ENCODE assay signal across 9 mouse cellular contexts in genomic region chr5:134507307-134507706, GRCm38 (mm10). TPM values are rescaled to one million over a fixed set of nuclear protein-coding genes. Genes with fewer than 3 reads are reported as not detected.
A peak's percentile ranks its signal among the peaks of the same experiment; 100 is the strongest.
DNase-seq lines count a peak whose midpoint lies in the region; ATAC-seq and TF ChIP-seq lines count a peak whose summit lies in the region.
"Had no signal": no experiment of that assay in that cellular context is flagged by ENCODE, and none has a peak within 500 bp of the region (broad histone marks: within the 10 kb centered on the region; RNA-seq: fewer than 3 reads in every experiment).

No protein-coding gene starts in this region.

- peaks cover 78% of the 10 kb centered on the region for H3K36me3 ChIP-seq in hindbrain, embryonic 14.5 days (replicated peaks; ENCODE audit: control insufficient read depth, insufficient read depth)
- peaks cover 81% of the 10 kb centered on the region for H3K36me3 ChIP-seq in hindbrain, embryonic 12.5 days
- peaks cover 74% of the 10 kb centered on the region for H3K36me3 ChIP-seq in forebrain, embryonic 12.5 days (replicated peaks)
- peaks cover 41% of the 10 kb centered on the region for H3K36me3 ChIP-seq in hindbrain, embryonic 15.5 days
- H3K36me3 ChIP-seq in midbrain, postnatal 0 days (ENCODE audit: insufficient read depth, low read length), result peaks cover 59% of the 10 kb centered on the region

- H3K4me3 ChIP-seq in hindbrain, embryonic 14.5 days (replicated peaks; ENCODE audit: low read length), result no peak overlapping the region
- no peak overlapping the region for H3K4me3 ChIP-seq in hindbrain, embryonic 12.5 days
- no peak overlapping the region for H3K4me3 ChIP-seq in forebrain, embryonic 12.5 days (replicated peaks)
- H3K4me3 ChIP-seq in hindbrain, embryonic 15.5 days, result no peak overlapping the region
- H3K4me3 ChIP-seq in midbrain, postnatal 0 days (ENCODE audit: low read depth, low read length), result no peak overlapping the region

- WGBS in hindbrain, embryonic 14.5 days, result 25% methylated on average over 10 of the region's 10 CpGs
- WGBS in hindbrain, embryonic 12.5 days, result 24% methylated on average over 10 of the region's 10 CpGs
- WGBS in forebrain, embryonic 12.5 days, result 27% methylated on average over 10 of the region's 10 CpGs
- 20% methylated on average over 10 of the region's 10 CpGs for WGBS in hindbrain, embryonic 15.5 days
- 22% methylated on average over 10 of the region's 10 CpGs for WGBS in midbrain, postnatal 0 days

- H3K9me3 ChIP-seq in hindbrain, embryonic 14.5 days (ENCODE audit: control insufficient read depth, low read length), result no peaks in the 10 kb centered on the region
- H3K9me3 ChIP-seq in hindbrain, embryonic 12.5 days (replicated peaks), result no peaks in the 10 kb centered on the region
- H3K9me3 ChIP-seq in forebrain, embryonic 12.5 days, result no peaks in the 10 kb centered on the region
- no peaks in the 10 kb centered on the region for H3K9me3 ChIP-seq in hindbrain, embryonic 15.5 days
- no peaks in the 10 kb centered on the region for H3K9me3 ChIP-seq in midbrain, postnatal 0 days (ENCODE audit: low read length)

- H3K27ac ChIP-seq in hindbrain, embryonic 14.5 days, result no peak overlapping the region
- no peak overlapping the region for H3K27ac ChIP-seq in hindbrain, embryonic 12.5 days
- H3K27ac ChIP-seq in forebrain, embryonic 12.5 days, result 0 out of 2 replicates have a peak overlapping the region, but pooled peaks have one; percentile 21
- 0 out of 2 replicates have a peak overlapping the region, but pooled peaks have one; percentile 16 for H3K27ac ChIP-seq in hindbrain, embryonic 15.5 days (replicated peaks)
- no peak overlapping the region for H3K27ac ChIP-seq in midbrain, postnatal 0 days (ENCODE audit: low read depth, low read length)
- H3K27ac ChIP-seq: macrophage had no signal

- DNase-seq in hindbrain, embryonic 14.5 days (ENCODE audit: low spot score), result peak; percentile 55
- DNase-seq in c-Kit-positive CD71-positive TER-119-negative erythroid progenitor cells, embryonic 14.5 days (ENCODE audit: low read depth), result peak; percentile 46
- DNase-seq in left cerebral cortex, postnatal 14 days (ENCODE audit: low spot score in 2 of 2), result peak; percentile 79 to 90
- peak; percentile 75 for DNase-seq in midbrain, postnatal 0 days (ENCODE audit: low spot score)
- peak; percentile 55 to 81 for DNase-seq in spleen, postnatal 10 days (ENCODE audit: low spot score in 2 of 2)

- no peak overlapping the region for H3K4me2 ChIP-seq in hindbrain, embryonic 14.5 days (replicated peaks)
- H3K4me2 ChIP-seq in hindbrain, embryonic 12.5 days (replicated peaks), result no peak overlapping the region
- no peak overlapping the region for H3K4me2 ChIP-seq in forebrain, embryonic 12.5 days
- no peak overlapping the region for H3K4me2 ChIP-seq in hindbrain, embryonic 15.5 days
- no peak overlapping the region for H3K4me2 ChIP-seq in midbrain, postnatal 0 days (ENCODE audit: low read depth, low read length, poor library complexity, severe bottlenecking)

- no peak overlapping the region for H3K9ac ChIP-seq in hindbrain, embryonic 14.5 days
- H3K9ac ChIP-seq in hindbrain, embryonic 12.5 days, result no peak overlapping the region
- H3K9ac ChIP-seq in forebrain, embryonic 12.5 days, result no peak overlapping the region
- no peak overlapping the region for H3K9ac ChIP-seq in hindbrain, embryonic 15.5 days
- H3K9ac ChIP-seq in midbrain, postnatal 0 days (replicated peaks; ENCODE audit: low read length, poor library complexity, severe bottlenecking), result no peak overlapping the region

- peaks cover 4% of the 10 kb centered on the region; the same call in 1 of the 2 replicates for H3K4me1 ChIP-seq in hindbrain, embryonic 14.5 days (replicated peaks; ENCODE audit: control insufficient read depth, insufficient read depth, low read length)
- peaks cover 11% of the 10 kb centered on the region for H3K4me1 ChIP-seq in hindbrain, embryonic 12.5 days
- H3K4me1 ChIP-seq in forebrain, embryonic 12.5 days, result peaks cover 5% of the 10 kb centered on the region; the same call in 1 of the 2 replicates
- peaks cover 6% of the 10 kb centered on the region for H3K4me1 ChIP-seq in hindbrain, embryonic 15.5 days (replicated peaks)
- H3K4me1 ChIP-seq in midbrain, postnatal 0 days (ENCODE audit: insufficient read depth, low read length), result no peaks in the 10 kb centered on the region

- ATAC-seq in hindbrain, embryonic 14.5 days (ENCODE audit: low FRiP score), result no peak
- no peak for ATAC-seq in hindbrain, embryonic 12.5 days (ENCODE audit: low FRiP score)
- ATAC-seq in forebrain, embryonic 12.5 days (ENCODE audit: low FRiP score), result no peak
- no peak for ATAC-seq in hindbrain, embryonic 15.5 days (ENCODE audit: low FRiP score, low read depth)
- ATAC-seq in midbrain, postnatal 0 days (ENCODE audit: low FRiP score), result no peak

- H3K27me3 ChIP-seq in hindbrain, embryonic 14.5 days (ENCODE audit: control insufficient read depth, insufficient read depth, low read length), result no peaks in the 10 kb centered on the region
- H3K27me3 ChIP-seq in hindbrain, embryonic 12.5 days, result no peaks in the 10 kb centered on the region
- no peaks in the 10 kb centered on the region for H3K27me3 ChIP-seq in forebrain, embryonic 12.5 days
- H3K27me3 ChIP-seq in hindbrain, embryonic 15.5 days, result no peaks in the 10 kb centered on the region
- H3K27me3 ChIP-seq in midbrain, postnatal 0 days (ENCODE audit: insufficient read depth, low read length), result no peaks in the 10 kb centered on the region

- TF ChIP-seq CTCF in midbrain, postnatal 0 days (IDR thresholded peaks at IDR 0.05), result peak; percentile 67

- intact Hi-C loops in left cerebral cortex, postnatal 14 days (cut with DNase I), result loop anchor here (5.0 kb wide), 2 partner anchors 40 to 75 kb away; partner anchors contain the start of gene Rfc2

RNA-seq across cellular contexts. Expression of gene Clip2, which starts 44.9 kb away (rescaled TPM):
- polyA plus RNA-seq in hindbrain, embryonic 14.5 days (2014; fragmentation: Nextera tagmentation; extraction: Ambion mirVana), result 16.3 and 16.8 TPM in 2 replicates
- 12.6 and 13.0 TPM in 2 replicates for polyA plus RNA-seq in hindbrain, embryonic 12.5 days (2016; fragmentation: Nextera tagmentation; extraction: Ambion mirVana)
- 9.8 and 11.1 TPM in 2 replicates for polyA plus RNA-seq in forebrain, embryonic 12.5 days (2016; fragmentation: Nextera tagmentation; extraction: Ambion mirVana)
- polyA plus RNA-seq in hindbrain, embryonic 15.5 days (2015; fragmentation: Nextera tagmentation; extraction: Ambion mirVana), result 13.8 and 14.9 TPM in 2 replicates
- total RNA-seq in left cerebral cortex, postnatal 14 days (2021), result 100 to 1,000 TPM; 113 to 116 TPM
- 148 and 153 TPM in 2 replicates for total RNA-seq in midbrain, postnatal 0 days (2014; rRNA removed)
- polyA plus RNA-seq in midbrain, postnatal 0 days (2015; fragmentation: Nextera tagmentation; extraction: Ambion mirVana), result 13.1 TPM in 2 replicates

RNA-seq across cellular contexts. Expression of gene Gtf2ird1, which starts 50.8 kb away (rescaled TPM):
- 57.1 and 57.3 TPM in 2 replicates for polyA plus RNA-seq in hindbrain, embryonic 14.5 days (2014; fragmentation: Nextera tagmentation; extraction: Ambion mirVana)
- polyA plus RNA-seq in hindbrain, embryonic 12.5 days (2016; fragmentation: Nextera tagmentation; extraction: Ambion mirVana), result 95.9 and 99.9 TPM in 2 replicates
- polyA plus RNA-seq in forebrain, embryonic 12.5 days (2016; fragmentation: Nextera tagmentation; extraction: Ambion mirVana), result 111 and 112 TPM in 2 replicates
- polyA plus RNA-seq in hindbrain, embryonic 15.5 days (2015; fragmentation: Nextera tagmentation; extraction: Ambion mirVana), result 69.0 and 73.7 TPM in 2 replicates
- total RNA-seq in left cerebral cortex, postnatal 14 days (2021), result 10 to 100 TPM; 36.4 to 43.8 TPM
- 53.4 and 69.5 TPM in 2 replicates for total RNA-seq in midbrain, postnatal 0 days (2014; rRNA removed)
- 50.9 and 54.3 TPM in 2 replicates for polyA plus RNA-seq in midbrain, postnatal 0 days (2015; fragmentation: Nextera tagmentation; extraction: Ambion mirVana)

RNA-seq across cellular contexts. Expression of gene Syna, which starts 52.7 kb away (rescaled TPM):
- 0.25 and 0.39 TPM in 2 replicates for polyA plus RNA-seq in hindbrain, embryonic 14.5 days (2014; fragmentation: Nextera tagmentation; extraction: Ambion mirVana)
- polyA plus RNA-seq in hindbrain, embryonic 12.5 days (2016; fragmentation: Nextera tagmentation; extraction: Ambion mirVana), result 0.18 and 0.23 TPM in 2 replicates
- 0.14 and 0.27 TPM in 2 replicates for polyA plus RNA-seq in forebrain, embryonic 12.5 days (2016; fragmentation: Nextera tagmentation; extraction: Ambion mirVana)
- 0.47 and 0.88 TPM in 2 replicates for polyA plus RNA-seq in hindbrain, embryonic 15.5 days (2015; fragmentation: Nextera tagmentation; extraction: Ambion mirVana)
- total RNA-seq in left cerebral cortex, postnatal 14 days (2021), result under 1 TPM in 1 of 2 experiments, not detected in 1; 0.32 TPM
- total RNA-seq in midbrain, postnatal 0 days (2014; rRNA removed), result not detected in 2 replicates
- polyA plus RNA-seq in midbrain, postnatal 0 days (2015; fragmentation: Nextera tagmentation; extraction: Ambion mirVana), result 0.93 and 1.1 TPM in 2 replicates
- polyA plus RNA-seq: macrophage had no signal

Comparison
In these comparisons a context has a peak if more than half of its experiments do, and no peak if none do; other contexts are left out.
1. H3K27ac ChIP-seq: peak in forebrain, embryonic 12.5 days (single experiment) and hindbrain, embryonic 15.5 days (single experiment); none in hindbrain, embryonic 14.5 days (single experiment), hindbrain, embryonic 12.5 days (single experiment) and midbrain, postnatal 0 days (single experiment).
2. Peak in every context shown above with its lines, with median percentiles within 50 percentile points of each other: DNase-seq.